Mouse (Mus musculus) adrenal gland, postnatal 14 days (tissue): ENCODE data around the gene Gm960. TPM values are rescaled to one million over a fixed set of nuclear protein-coding genes. Genes with fewer than 3 reads are reported as not detected.
A peak's percentile ranks its signal among the peaks of the same experiment; 100 is the strongest.

Source experiments
- DNase-seq: peaks from one replicate; pipeline ENCODE4 v3.0.0; 2021; ENCODE audit warnings: mixed read lengths
- long read RNA-seq, 2 experiments: library from polyadenylated mRNA; stranded (forward); transcript quantifications; one replicate each; pipeline ENCODE4 v2.0.0; 2021
- total RNA-seq: library from RNA; stranded (reverse); gene quantifications from 2 replicates; pipeline ENCODE4 v1.2.3, GENCODE M21; 2021

The Gm960 gene
- total RNA-seq = not detected in 2 replicates
- long read RNA-seq, experiment 1 = 0 reads
- long read RNA-seq, experiment 2, partial matches to known transcripts = 0 of 1 reads
- long read RNA-seq, experiment 2, other reads (novel, unspliced or antisense) = 1 of 1 reads

- peak; percentile 84 for DNase-seq
Measured at GRCm38 (mm10) chr19:4698205-4698677, at the start of gene Gm960. Gm960 (minus strand) TSS chr19:4698668.

DNA sequence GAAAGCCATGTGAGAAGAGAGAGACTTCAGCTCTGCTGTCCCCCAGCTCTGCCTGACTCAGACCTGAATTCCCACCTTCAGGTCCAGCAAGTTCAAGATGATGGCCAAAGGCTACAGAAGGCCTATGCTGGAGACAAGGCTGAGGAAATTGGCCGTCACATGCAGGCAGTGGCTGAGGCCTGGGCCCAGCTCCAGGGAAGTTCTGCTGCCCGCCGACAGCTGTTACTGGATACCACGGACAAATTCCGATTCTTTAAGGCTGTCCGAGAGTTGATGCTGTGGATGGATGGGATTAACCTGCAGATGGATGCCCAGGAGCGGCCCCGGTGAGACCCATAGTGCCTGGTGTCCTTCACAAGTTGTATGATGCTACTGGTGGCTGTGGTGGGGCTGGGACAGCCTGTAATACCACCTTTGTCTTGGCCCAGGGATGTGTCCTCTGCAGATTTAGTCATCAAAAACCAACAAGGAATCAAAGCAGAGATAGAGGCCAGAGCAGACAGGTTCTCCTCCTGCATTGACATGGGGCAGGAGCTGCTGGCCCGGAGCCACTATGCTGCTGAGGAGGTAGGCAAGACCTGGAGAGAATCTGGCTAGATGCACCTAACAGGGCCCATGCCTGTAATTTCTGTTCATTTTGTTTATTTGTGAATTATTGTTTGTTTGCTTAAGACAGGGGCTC, 49.3 kb upstream of the Gm960 start:
- DNase-seq = no peak

GRCm38 (mm10) chr19:4746611-4747010, 48.1 kb upstream of the Gm960 start:
- peak; percentile 79 for DNase-seq

DNA sequence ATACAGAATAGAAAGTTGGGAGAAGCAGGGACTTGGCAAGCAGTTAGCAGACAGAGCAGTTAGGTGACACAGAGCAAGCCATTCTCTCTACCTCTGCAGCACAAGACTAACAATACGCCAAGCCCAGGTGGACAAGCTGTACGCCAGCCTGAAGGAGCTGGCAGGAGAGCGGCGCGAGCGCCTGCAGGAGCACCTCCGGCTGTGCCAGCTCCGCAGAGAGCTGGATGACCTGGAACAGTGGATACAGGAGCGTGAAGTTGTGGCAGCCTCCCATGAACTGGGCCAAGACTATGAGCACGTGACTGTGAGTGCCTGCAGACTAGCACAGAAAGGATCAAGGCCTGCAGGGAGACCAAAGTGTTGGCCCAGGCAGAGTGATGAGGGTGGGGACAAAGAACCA, 47.2 kb upstream of the Gm960 start:
- peak; percentile 25 for DNase-seq

DNA sequence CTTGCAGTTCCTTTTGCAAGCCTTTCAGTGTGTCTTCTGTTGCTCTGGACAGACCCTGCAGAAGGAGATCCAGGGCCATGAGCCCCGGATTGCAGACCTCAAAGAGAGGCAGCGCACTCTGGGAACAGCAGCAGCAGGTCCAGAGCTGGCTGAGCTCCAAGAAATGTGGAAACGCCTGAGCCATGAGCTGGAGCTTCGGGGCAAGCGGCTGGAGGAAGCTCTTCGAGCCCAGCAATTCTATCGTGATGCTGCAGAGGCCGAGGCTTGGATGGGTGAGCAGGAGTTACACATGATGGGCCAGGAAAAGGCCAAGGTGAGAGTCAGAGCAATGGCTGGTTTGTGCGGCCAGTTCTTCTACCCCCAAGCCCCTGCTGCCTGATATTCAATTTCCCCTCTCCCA, 46.6 kb upstream of the Gm960 start:
- peak; percentile 82 for DNase-seq

DNA sequence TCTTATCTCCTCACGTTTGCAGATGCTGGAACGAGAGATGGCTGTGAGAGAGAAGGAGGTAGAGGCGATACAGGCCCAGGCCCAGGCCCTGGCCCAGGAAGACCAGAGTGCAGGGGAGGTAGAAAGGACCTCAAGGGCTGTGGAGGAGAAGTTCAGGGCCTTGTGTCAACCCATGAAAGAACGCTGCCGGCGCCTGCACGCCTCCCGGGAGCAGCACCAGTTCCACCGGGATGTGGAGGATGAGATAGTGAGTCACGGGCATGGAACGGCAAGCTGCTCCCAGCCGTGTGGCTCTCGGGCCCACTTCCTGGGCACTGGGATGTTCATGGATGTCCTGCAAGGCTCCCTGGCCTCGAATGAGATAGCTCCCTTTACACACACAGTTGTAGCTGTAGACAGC, 45.6 kb upstream of the Gm960 start:
- no peak for DNase-seq

DNA sequence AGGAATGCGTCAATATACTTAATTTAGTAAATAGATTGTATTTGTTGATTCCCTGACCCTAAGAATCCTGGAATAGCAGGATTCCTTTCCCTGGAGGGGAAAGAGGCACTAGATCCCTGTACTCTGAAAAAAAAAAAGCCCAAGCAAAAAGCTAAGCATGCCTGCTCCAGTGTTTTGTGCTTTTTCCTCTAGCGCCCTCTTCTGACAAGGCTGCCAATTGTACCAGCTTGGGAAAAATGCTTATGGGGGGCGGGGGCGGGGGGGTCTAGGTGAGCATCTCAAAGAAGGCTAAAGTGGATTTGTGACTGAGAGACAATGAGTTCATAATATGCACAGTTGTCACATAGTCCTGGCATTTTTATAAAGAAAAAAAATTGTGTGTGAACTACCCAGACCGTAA, 45.1 kb upstream of the Gm960 start:
- peak; percentile 54 for DNase-seq

DNA sequence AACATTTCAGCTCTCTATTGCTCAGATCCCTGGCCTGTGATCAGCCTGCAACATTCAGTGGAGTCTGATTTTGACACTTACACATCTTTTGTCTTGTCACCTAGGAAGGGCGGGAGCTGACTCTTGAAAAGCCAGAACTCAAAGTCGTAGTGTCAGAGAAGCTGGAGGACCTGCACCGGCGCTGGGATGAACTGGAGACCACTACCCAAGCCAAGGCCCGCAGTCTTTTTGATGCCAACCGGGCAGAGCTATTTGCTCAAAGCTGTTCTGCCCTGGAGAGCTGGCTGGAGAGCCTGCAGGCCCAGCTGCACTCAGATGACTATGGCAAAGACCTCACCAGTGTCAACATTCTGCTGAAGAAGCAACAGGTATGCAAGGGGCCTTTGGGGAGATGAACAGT, 43.8 kb upstream of the Gm960 start:
- DNase-seq = no peak

DNA sequence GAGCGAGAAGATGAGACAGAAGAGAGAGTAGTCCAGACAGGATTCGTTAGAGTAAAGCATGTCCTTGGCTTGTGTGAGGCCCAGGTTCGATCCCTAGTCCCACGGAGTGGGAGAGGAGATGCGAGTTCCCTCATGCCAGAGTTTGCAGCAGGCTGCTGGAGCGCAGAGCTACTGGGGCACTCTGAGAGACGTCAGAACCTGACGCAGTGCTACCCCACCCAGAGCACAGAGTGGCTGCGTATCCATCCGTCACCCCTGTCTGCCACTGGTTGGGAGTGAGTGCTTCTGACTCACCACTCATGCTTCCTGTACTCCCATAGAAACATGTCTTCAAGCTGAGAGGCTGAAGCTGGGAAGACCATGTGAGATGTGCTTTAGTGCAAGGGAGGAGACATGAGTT, 43.0 kb upstream of the Gm960 start:
- peak; percentile 18 for DNase-seq

DNA sequence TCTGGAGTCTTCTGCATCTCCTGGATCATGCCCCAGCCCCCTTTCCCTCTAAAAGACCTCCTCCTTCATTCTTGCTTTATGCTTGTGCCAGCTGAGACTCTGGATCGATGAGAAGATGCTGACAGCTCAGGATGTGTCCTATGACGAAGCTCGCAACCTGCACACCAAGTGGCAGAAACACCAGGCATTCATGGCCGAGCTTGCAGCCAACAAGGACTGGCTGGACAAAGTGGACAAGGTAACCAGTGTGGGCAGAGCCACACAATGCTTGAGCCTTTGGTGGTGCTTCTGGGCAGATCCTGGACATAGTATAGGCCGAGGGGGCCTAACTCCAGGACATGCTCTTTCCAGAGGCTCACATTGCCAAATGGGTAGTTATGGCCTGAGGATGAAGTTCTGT, 41.3 kb upstream of the Gm960 start:
- no peak for DNase-seq

GRCm38 (mm10) chr19:4739053-4739452, 40.6 kb upstream of the Gm960 start:
- no peak for DNase-seq

- no peak for DNase-seq
Measured at GRCm38 (mm10) chr19:4737866-4738265, 39.4 kb upstream of the Gm960 start.

DNA sequence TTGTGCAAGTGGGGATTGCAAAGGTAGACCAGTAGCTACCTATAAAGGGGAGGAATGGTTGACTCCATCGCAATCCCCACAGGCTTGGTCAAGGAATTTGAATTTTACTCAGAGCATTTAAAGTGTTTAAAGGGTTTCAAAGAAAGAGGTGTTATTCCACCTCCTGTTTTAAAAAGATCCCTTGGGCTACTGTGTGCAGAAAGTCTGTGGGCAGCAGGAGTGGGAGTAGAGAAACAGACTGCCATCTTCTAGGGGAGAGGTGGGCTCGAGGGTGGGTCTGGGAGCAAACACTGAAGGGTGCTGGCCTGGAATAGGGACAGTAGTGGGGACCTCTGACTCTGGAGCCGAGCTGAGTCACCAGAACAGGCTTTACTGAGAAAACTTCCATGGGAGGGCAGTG, 34.6 kb upstream of the Gm960 start:
- DNase-seq = no peak

DNA sequence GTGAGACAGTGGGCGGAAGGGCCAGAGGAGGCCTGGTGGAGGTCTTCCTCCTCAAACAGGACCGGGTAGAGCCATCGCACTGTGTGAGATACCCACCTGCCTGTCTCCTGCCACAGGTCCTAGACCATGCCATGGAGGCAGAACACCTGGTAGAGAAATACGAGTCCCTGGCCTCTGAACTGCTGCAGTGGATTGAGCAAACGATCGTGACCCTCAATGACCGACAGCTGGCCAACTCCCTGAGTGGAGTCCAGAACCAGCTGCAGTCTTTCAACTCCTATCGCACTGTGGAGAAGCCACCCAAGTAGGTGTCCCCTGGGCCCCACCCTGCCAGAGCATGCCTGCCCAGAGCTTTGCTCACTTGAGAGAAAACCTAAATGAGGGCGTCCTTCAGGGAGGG, 30.7 kb upstream of the Gm960 start:
- no peak for DNase-seq

DNA sequence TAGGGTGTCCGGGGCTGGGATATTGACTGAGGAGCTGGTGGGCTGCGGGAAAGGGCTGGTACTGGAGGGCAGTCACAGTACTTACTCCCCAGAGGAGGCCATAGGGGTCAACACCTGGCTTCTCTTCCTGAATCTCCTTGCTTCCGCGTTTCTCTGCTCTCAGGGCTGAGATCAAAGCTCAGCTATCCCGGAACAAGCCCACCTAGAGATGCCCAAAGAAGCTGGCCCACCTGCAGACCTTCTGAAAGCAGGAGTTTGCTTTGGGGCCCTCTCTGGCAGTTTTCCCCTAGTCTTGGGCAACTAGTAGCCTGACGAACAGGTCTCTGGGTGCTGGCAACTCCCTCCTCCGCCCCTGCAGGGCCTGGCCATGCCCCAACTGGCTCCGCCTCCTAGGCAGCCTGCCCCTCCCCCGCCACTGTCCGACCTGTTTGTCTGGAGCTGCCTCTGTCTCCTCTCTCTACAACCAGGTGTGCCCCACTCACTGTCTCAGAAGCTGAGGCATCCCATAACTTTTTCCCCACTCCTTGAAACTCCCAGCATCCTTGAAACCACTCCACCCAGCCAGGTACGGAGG, 22.3 kb upstream of the Gm960 start:
- DNase-seq = peak; percentile 58

DNA sequence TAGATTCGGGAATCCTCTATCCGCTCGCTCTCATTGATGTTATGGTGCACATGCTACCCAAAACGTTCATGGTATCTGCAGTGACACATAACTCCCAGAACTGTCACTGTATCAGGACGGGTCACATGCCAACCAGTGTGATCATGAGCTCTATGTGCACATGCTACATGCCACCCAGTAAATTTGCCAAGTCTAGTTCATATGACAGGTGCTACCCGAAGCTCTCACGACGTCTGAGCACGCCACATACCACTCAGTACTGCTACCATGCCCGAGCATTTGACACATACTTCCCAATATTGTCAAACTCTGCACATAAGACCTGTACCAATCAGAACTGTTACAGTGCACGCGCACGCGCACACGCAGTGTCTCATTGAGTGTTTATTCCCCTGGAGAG, 21.6 kb upstream of the Gm960 start:
- no peak for DNase-seq

DNA sequence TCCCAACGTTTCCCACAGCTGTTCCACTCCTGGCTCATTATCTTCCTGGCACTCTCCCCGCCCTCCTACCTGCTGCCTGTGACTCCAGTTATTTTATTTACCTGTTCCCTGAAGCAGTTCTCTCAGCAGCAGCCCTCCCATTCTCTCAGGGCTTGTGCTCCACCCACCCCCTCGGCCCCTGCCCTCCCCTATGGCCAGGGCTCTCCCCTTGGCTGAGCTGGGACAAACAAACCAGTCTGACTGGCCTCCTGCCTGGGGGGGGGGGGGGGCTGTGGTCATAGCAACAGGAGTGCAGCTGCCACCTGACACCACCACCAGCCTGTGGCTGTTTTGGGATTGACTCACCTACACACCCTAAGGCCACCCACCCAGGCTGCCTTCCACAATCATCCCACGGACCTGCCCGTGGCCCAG, 20.9 kb upstream of the Gm960 start:
- no peak for DNase-seq

DNA sequence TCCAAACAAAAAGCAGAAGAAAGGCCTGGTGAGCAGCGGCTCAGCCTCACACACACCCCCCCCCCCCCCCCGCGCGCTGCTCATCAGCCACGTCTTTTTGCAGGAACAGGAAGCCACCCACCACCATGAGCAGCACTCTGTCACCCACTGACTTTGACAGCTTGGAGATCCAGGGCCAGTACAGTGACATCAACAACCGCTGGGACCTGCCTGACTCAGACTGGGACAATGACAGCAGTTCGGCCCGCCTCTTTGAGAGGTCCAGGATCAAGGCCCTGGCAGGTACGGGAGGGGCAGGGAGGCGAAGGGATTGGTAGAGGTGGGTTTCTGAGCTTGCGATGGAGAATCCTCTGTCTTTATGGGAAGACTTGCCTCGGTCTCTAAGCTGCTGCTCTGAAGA, 20.2 kb upstream of the Gm960 start:
- DNase-seq = peak; percentile 35

- no peak for DNase-seq
Measured at GRCm38 (mm10) chr19:4717281-4717680, 18.8 kb upstream of the Gm960 start.

- no peak for DNase-seq
Measured at GRCm38 (mm10) chr19:4716756-4717155, 18.3 kb upstream of the Gm960 start.

DNA sequence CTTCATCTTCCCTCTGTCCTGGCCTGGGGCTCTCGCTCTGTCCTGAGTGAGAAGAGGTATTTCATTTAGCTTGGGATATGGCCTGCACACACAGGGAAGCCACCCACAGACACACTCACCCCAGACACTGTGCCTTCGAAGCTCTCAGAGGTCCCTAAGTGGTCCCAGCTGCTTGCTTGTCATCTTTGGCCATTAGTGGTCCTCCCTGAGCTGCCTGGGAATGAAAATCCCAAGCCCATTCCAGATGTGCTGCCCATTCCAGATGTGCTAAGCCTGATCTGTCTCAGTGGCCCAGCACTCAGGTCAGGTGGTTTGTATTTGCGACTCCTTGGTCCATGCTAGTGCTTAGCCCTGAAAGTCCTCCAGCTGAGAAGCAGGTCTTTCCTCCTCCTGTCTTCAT, 15.4 kb upstream of the Gm960 start:
- no peak for DNase-seq

- no peak for DNase-seq
Measured at GRCm38 (mm10) chr19:4712781-4713526, 14.5 kb upstream of the Gm960 start.

GRCm38 (mm10) chr19:4712156-4712780, 13.8 kb upstream of the Gm960 start:
- peak; percentile 15 for DNase-seq
